Mouse (Mus musculus): ENCODE data around the gene Klrb1b.
A peak's percentile ranks its signal among the peaks of the same experiment; 100 is the strongest.

The Klrb1b gene

DNA sequence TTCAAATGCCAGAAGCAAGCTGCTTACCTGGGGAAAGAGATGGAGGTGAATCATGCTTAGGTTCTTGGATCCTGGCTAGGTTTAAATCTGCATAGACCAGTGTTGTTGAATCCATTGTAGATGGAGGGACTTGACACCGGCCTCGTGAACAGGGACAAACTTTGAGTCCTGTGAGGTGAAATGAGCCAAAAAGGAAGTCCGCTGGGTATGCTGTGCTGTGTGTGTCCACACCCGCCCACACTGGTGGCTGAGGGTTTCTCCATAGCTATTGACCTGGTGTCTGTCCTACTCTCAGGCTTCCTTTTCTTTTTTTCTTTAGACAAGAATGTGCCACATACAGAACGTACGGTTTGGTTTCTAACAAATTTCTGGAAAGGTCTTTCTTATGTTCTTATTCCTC lies at the start of gene Klrb1b, which contains the start of gene Gm44511:
TSS of gene Klrb1b (minus strand) at position 200 of the 400 bp plus-strand sequence.
TSS of gene Gm44511 (minus strand) at position 184 of the 400 bp plus-strand sequence.
- no peak for DNase-seq

DNA sequence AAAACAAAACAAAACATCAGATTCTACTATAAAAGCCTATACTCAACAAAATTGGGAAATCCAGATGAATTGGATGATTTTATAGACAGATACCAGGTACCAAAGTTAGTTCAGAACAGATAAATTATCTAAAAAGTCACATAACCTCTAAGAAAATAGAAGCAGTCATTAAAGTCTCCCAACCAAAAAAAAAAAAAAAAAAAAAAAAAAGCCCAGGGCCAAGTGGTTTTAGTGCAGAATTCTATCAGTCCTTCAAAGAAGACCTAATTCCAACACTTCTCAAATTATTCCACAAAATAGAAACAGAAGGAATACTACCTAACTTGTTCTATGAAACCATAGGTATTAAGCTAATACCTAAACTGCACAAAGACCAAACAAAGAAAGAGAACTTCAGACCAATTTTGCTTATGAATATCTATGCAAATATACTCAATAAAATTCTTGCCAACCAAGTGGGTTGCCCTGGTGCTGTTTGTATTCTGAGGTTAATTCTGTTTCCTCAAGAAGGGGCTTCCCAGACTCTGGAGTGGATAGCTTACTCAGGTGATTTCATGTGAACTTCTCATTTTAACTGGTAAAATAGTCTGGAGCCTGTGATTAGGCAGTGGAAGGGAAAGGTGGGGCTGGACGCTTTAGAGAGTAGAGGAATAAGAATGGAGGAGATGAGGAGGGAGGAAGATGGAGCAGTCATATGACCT lies 45.9 kb upstream of the Klrb1b start:
- no peak for DNase-seq

DNA sequence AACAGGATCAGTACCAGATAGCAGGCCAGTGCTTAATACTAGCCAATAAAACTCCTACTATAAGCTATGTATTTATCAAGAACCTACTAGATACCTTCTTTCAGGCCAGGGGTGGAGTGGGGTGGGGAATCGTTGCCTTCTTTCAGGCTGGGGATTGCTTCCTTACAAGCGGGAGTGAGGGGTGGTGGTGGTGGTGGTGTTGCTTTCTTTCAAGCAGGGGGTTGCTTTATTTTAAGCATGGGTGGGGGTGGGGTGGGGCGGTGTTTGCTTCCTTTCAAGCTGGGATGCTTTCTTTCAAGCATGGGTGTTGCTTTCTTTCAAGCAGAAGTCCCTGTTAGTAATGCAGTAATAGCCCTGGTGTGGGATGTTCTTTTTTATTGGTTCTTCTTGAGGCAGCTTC lies 42.7 kb upstream of the Klrb1b start:
- DNase-seq = no peak

GRCm38 (mm10) chr6:128857976-128858375 lies 31.8 kb upstream of the Klrb1b start:
- DNase-seq = no peak

DNA sequence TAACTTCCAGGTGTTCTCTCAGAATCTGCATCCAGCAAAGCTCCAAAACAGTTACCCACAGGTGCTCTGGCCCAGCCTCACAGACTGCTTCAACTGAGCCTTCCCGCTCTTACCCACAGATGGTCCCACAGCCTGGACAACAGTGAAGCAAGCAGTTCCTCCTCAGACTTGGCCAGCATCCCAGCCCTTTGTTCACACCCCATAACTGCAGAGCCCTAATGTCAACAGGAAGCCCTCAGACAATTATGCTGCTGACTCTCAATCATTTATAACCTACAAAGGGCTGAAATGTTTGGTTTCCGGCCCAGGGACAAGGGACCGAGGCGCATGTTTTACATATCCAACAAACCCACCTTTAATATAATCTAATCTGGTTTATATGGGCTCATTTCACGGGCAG lies 30.1 kb upstream of the Klrb1b start:
- DNase-seq = peak; percentile 77 to 83

DNA sequence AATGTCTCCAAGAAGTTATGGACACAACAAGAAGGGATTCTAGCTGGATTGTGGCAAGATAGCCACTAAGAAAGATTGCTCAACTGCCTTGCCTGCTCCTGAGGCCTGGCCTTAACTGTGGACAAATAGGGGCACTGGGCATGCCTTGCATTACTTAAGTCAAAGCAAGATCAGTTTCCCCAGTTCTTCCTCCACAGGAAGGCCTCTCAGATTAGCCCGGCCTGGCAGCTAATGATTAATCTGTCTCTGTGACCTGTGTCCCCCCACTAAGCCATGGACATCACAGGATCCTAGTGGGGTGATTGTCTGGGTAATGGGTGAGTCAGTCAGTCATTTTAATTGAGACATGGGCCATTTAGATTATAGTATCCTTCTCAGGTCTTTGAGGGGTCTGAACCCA lies 29.3 kb upstream of the Klrb1b start:
- no peak for DNase-seq

DNA sequence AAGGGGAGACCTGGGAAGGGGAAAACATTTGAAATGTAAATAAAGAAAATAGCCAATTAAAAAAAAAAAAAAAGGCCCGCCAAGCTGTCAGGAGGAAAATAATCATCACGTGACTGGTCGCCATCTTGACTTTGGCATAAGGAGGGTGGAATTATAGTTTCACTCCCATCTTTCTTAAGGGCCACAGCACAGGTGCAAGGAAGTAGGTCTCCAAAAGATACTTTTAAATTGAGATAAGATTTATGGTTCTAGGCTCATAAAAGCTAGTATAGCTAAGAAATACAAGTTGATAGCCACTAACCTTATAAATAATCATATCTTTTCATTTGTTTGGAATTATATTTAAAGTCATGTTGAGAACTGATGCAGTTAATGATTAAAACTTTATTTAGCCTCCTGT lies 28.8 kb upstream of the Klrb1b start:
- DNase-seq = no peak

GRCm38 (mm10) chr6:128854024-128854820 lies 28.1 kb upstream of the Klrb1b start:
- DNase-seq = peak; percentile 81 to 87

DNA sequence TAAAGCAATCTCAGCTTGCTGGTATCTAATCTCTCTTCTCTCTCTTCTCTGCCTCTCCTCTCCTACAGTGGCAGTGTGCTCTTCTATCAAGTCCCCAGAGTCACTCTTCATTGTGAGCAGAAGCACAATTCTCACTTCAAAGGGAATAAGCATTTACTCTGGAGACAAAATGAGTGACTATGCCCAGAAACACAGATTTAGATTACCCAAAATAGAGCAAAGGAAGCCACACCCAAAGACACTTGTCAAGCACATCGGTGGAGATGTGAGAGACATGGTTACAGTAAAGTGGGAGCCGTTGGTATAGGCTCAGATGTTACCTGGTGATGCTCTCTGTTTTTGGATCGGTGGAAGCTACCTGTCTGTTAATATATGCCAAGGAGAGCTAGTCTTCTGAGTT lies 26.6 kb upstream of the Klrb1b start:
- no peak for DNase-seq

DNA sequence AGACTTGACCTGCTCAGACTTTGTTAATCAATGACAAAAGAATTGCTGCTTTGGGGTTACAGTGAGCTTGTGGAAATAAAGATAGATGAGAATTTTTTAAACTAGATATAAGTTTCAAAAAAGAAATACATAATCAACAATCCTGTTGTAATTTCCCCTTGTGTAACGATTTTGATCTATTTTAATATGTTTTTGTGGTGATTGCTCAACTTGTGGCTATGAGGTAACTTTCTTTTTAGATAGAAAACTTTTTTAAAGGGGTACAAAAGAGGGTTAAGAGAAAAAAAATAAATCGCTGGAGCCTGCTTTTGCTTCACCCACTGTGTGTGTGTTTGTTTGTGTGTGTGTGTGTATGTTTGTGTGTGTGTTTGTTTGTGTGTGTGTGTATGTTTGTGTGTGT lies 25.0 kb upstream of the Klrb1b start:
- DNase-seq = no peak

DNA sequence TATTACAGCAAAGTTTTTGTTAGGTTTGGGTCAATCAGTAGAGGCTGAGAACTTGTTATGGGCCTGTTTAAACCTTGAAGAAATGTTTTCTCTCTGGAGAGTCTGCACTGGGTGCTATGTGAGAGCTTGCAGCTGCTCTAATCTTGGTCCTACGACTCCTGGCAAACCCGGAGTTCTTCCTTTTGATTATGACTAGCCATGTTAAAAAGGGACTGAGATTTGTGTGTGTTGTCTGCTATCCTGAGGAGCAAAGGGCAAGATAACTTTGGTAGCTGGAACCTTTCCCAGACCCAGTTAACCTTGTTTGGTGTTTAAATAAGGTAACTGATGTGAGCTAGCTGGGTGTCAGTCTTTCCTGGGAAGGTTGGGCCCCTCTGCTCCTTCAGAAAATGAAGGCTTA lies 24.5 kb upstream of the Klrb1b start:
- DNase-seq = no peak

DNA sequence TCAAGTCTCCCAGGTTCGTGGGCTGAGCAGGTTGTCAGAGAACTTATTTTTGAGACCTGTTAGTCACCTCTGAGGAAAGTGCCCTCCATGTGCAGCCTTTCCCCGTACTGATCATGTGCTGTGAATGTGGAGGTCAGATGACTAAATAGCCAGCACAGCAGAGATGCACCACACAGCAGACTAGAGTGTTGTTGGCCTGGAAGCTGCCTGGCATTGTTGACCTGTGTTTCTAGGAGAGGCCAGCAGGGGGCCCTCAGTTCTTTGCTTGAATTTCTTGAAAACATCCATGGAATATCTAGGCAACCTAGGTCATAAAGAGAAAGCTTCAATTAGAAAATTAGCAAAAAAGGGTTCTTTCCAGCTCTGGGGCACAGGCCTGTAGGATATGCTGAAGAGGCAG lies 23.8 kb upstream of the Klrb1b start:
- peak; percentile 41 to 65 for DNase-seq

GRCm38 (mm10) chr6:128847401-128847800 lies 21.3 kb upstream of the Klrb1b start:
- no peak for DNase-seq

- DNase-seq = no peak
Observed at GRCm38 (mm10) chr6:128845998-128846542, 19.9 kb upstream of the Klrb1b start.

DNA sequence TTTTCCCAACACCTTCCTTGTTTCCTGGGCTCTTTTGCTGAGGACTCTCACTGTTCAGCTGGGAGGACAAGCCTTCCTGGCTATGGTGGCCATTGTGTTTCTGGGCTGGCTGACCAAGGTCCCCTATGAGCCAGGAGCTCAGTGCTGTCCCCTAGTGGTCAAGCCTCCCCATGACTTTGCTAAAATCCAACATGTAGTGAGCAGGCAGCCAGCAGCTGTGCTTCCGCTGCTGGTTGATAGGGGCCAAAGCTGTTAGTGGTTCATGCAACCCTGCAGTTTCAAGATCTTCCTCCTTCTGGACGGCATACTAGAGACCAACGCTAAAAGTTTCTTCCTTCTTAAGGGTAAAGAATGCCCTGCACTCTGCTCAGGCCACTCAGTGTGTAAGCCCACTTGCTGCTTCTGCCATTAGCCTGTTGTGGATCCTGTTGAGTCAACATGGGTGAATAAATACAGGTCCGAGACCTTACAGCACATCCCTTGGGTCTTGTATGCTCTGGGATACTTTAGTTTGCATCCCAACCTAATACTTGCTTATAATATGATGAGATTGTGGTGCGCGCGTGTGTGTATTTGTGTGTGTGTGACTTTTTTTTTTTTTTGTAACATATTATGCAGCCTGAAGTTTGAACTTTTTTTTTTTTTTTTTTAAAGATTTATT lies 19.3 kb upstream of the Klrb1b start:
- peak; percentile 89 to 94 for DNase-seq

GRCm38 (mm10) chr6:128844586-128845080 lies 18.5 kb upstream of the Klrb1b start:
- peak in 1 of 2 experiments; percentile 33 for DNase-seq

- peak; percentile 33 for DNase-seq
Observed at GRCm38 (mm10) chr6:128844131-128844530, 18.0 kb upstream of the Klrb1b start.

DNA sequence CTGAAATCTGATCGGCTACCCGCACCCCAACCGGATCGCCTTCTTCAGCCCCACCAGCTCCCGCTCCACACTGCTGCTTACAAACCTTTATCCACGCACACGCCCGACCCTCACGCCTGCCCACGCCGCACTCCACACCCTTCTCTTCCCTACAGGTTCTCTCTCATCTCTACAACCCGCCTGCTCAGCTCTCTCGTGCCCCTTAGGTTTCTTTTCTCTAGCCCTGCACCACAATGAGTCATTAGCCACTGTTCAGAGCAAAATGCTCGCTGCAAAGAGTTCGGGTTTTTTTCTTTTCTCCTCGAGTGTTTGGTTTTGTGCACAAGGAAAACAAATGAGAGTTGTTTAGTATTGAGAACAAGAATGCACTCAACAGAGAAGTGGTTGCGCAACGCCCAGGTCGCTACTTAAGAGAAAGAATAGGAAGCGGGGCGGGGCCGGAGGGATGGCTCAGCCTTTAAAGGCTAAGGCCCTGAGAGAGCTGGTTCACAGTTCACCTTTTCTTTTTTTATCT lies 17.4 kb upstream of the Klrb1b start:
- DNase-seq = peak; percentile 65 to 67

DNA sequence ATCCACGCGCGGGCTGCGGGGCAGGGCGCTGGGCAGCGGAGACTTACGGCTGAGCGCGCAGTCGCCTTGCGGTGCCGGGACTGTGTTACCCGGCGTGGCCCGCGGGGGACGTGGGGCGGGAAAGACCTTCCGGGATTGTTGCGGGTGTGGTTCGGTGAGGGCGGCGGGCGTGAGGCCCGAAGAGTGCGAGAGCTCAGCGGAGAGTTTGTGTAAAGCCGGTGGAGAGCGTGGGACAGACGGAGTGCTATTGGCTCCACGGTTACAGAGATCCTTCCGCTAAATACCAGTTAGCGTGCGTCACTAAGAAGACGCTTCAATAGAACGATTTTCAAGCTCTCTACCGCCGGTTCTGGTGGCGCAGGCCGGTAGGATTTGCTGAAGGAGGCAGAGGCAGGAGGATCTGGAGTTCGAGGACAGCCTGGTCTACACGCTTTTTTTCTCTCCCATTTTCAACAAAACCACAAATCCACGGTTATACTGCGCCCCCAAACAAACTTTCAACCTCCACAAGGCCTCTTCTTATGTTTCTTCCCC lies 16.9 kb upstream of the Klrb1b start:
- peak; percentile 93 to 97 for DNase-seq

DNA sequence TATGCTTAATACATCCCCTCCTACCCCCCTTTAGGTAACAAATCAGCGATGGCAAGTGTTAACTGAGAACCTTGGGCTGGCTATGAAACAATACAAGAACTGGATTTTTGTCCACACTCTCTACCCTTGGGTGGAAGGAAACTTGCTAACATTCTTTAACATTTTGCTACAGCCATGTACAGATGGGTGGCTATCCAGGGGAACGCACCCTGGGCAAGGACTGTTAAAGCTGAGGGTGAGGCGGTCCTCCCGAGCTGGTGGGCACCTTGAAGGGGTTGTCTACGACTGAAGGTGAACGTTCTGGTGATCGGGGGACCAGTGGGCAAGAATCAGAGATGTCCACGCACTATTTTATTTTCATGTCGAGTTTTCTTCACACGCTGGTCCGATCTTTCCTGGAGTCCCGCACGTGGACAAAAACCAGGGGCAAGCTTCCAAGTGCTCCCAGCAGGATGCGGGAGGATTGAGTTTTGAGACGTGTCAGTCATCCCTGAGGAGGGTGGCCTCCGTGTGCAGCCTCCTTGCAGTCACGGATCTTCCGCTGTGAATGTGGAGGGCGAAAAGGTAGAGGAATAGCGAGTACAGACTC lies 16.3 kb upstream of the Klrb1b start:
- DNase-seq = peak in 1 of 2 experiments; percentile 90

DNA sequence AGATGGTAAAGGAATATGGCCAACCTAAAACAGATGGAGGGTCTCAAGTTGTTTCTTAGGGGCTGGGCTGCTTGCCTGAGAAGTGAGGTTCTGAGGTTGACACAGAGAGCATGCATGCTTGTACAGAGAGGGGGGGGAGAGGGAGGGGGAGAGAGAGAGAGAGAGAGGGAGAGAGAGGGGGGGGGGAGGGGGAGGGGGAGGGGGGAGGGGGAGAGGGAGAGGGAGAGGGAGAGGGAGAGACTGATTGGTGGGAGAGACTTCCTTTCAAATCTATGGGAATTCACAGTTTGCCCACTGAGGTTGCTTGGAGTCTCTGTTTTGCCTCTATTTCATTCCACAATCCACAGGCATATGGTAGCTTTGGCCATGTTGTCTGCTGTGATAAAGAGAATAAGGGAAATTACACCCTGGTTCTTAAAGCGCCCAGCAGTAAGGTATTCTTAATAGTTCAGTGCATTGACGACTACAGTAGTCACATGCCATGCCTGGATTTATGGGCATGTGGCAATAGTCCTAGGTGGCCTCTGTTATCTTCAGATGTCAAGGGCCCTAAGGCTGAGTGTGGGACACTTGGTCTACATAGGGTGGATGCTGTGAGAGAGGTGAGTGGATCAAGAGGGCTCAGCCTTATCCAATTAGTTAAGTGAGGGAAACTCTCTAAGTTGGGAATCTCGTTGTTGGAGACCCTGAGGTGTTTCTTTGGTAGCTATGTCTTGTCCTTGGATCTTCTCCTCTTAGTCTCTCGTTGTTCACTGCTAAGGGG lies 15.4 kb upstream of the Klrb1b start:
- peak in 1 of 2 experiments; percentile 15 for DNase-seq
